ENCODE assay signal across 32 mouse cellular contexts in genomic region chr19:5518721-5519120, GRCm38 (mm10). TPM values are rescaled to one million over a fixed set of nuclear protein-coding genes. Genes with fewer than 3 reads are reported as not detected.
DNase-seq lines count a peak whose midpoint lies in the region; ATAC-seq and TF ChIP-seq lines count a peak whose summit lies in the region.
"Had no signal": no experiment of that assay in that cellular context is flagged by ENCODE, and none has a peak within 500 bp of the region (broad histone marks: within the 10 kb centered on the region; RNA-seq: fewer than 3 reads in every experiment).

No protein-coding gene starts in this region.

- peak; percentile 56 for DNase-seq in kidney, adult 2 months
- DNase-seq in liver, adult 2 months (ENCODE audit: extremely low read depth, low read depth, low spot score): peak; percentile 69
- DNase-seq in liver: no peak
- DNase-seq in stomach, postnatal 0 days (ENCODE audit: low spot score): peak; percentile 72
- DNase-seq in B cell, adult 2 months: no peak
- no peak for DNase-seq in adrenal gland, postnatal 10 days
- DNase-seq: adrenal gland, adult 2 months; adrenal gland, postnatal 25 days; cerebellum, adult 11-12 months; cerebellum, adult 8-10 months; cerebellum, postnatal 10 days; cerebellum, postnatal 36 days; embryo, embryonic 11 days; gastrocnemius, postnatal 10 days; gastrocnemius, postnatal 36 days; heart, adult 2 months; heart, postnatal 14 days; heart, postnatal 4 days had no signal

- no peak for TF ChIP-seq EP300 in stomach, postnatal 0 days (optimal IDR thresholded peaks at IDR 0.05)

- no peak overlapping the region for H3K27ac ChIP-seq in kidney, adult 2 months (ENCODE audit: insufficient read depth, low read depth, low read length)
- no peak overlapping the region for H3K27ac ChIP-seq in kidney, embryonic 16.5 days (ENCODE audit: low read length)
- no peak overlapping the region for H3K27ac ChIP-seq in liver, adult 2 months (replicated peaks; ENCODE audit: insufficient read depth, low read depth, low read length)
- no peak overlapping the region for H3K27ac ChIP-seq in intestine, postnatal 0 days (ENCODE audit: low read depth, low read length)
- no peak overlapping the region for H3K27ac ChIP-seq in stomach, postnatal 0 days (replicated peaks)
- H3K27ac ChIP-seq: embryonic facial prominence, embryonic 10.5 days; embryonic facial prominence, embryonic 13.5 days; forebrain, embryonic 12.5 days; heart, adult 2 months; heart, embryonic 10.5 days; heart, embryonic 13.5 days; hindbrain, embryonic 14.5 days had no signal

- no peak for ATAC-seq in kidney, embryonic 16.5 days (ENCODE audit: low FRiP score, low TSS enrichment)
- peak; percentile 86 for ATAC-seq in intestine, postnatal 0 days
- ATAC-seq in stomach, postnatal 0 days (ENCODE audit: low FRiP score, low TSS enrichment): peak; percentile 92
- ATAC-seq: forebrain, embryonic 16.5 days had no signal

- H3K27me3 ChIP-seq in kidney, adult 2 months (replicated peaks; ENCODE audit: control insufficient read depth, insufficient read depth, low read length): no peaks in the 10 kb centered on the region
- H3K27me3 ChIP-seq in kidney, embryonic 16.5 days (ENCODE audit: insufficient read depth, low read length): no peaks in the 10 kb centered on the region
- no peaks in the 10 kb centered on the region for H3K27me3 ChIP-seq in liver, adult 2 months (ENCODE audit: control insufficient read depth, insufficient read depth, low read length)
- H3K27me3 ChIP-seq in intestine, postnatal 0 days (replicated peaks; ENCODE audit: control insufficient read depth, insufficient read depth, low read length): no peaks in the 10 kb centered on the region
- no peaks in the 10 kb centered on the region for H3K27me3 ChIP-seq in stomach, postnatal 0 days (ENCODE audit: control insufficient read depth, insufficient read depth, low read length)
- H3K27me3 ChIP-seq: embryonic facial prominence, embryonic 13.5 days; forebrain, embryonic 12.5 days; heart, embryonic 13.5 days had no signal

- H3K9me3 ChIP-seq in kidney, embryonic 16.5 days (ENCODE audit: low read length): no peaks in the 10 kb centered on the region
- H3K9me3 ChIP-seq in intestine, postnatal 0 days (ENCODE audit: control insufficient read depth): no peaks in the 10 kb centered on the region
- H3K9me3 ChIP-seq in stomach, postnatal 0 days (ENCODE audit: control insufficient read depth, low read length): no peaks in the 10 kb centered on the region
- H3K9me3 ChIP-seq: embryonic facial prominence, embryonic 10.5 days; embryonic facial prominence, embryonic 13.5 days; forebrain, embryonic 12.5 days; heart, embryonic 10.5 days; heart, embryonic 13.5 days had no signal

- no peaks in the 10 kb centered on the region for H3K4me1 ChIP-seq in kidney, adult 2 months (ENCODE audit: control insufficient read depth, insufficient read depth, low read length)
- H3K4me1 ChIP-seq in kidney, embryonic 16.5 days (ENCODE audit: insufficient read depth, low read length): no peaks in the 10 kb centered on the region
- H3K4me1 ChIP-seq in liver, adult 2 months (ENCODE audit: control insufficient read depth, insufficient read depth, low read length): no peaks in the 10 kb centered on the region
- H3K4me1 ChIP-seq in intestine, postnatal 0 days (replicated peaks; ENCODE audit: control insufficient read depth, insufficient read depth, low read length): no peaks in the 10 kb centered on the region; the same call in 1 of the 2 replicates
- no peaks in the 10 kb centered on the region for H3K4me1 ChIP-seq in stomach, postnatal 0 days (replicated peaks; ENCODE audit: control insufficient read depth, insufficient read depth)
- H3K4me1 ChIP-seq: embryonic facial prominence, embryonic 10.5 days; embryonic facial prominence, embryonic 13.5 days; forebrain, embryonic 12.5 days; heart, embryonic 10.5 days; heart, embryonic 13.5 days had no signal

- H3K4me2 ChIP-seq in kidney, embryonic 16.5 days (replicated peaks; ENCODE audit: low read depth, low read length): no peak overlapping the region
- no peak overlapping the region for H3K4me2 ChIP-seq in intestine, postnatal 0 days (replicated peaks; ENCODE audit: low read depth)
- H3K4me2 ChIP-seq in stomach, postnatal 0 days (replicated peaks; ENCODE audit: low read depth): no peak overlapping the region
- H3K4me2 ChIP-seq: embryonic facial prominence, embryonic 13.5 days; forebrain, embryonic 12.5 days; heart, embryonic 13.5 days; hindbrain, embryonic 14.5 days had no signal

- no peaks in the 10 kb centered on the region for H3K79me2 ChIP-seq in liver, adult 2 months (ENCODE audit: control insufficient read depth, insufficient read depth, low read length)

- TF ChIP-seq POLR2A in kidney, adult 2 months (IDR thresholded peaks at IDR 0.05; ENCODE audit: low read depth, low read length): no peak
- no peak for TF ChIP-seq POLR2A in liver, adult 2 months (IDR thresholded peaks at IDR 0.05; ENCODE audit: extremely low read depth, insufficient read depth, low read length)

- WGBS in kidney, adult 2 months: 81% methylated on average over 3 of the region's 3 CpGs
- 83% methylated on average over 3 of the region's 3 CpGs for WGBS in kidney, embryonic 16.5 days
- whole genome bisulfite sequencing in liver, adult 2 months: 72% methylated on average over 3 of the region's 3 CpGs
- WGBS in intestine, postnatal 0 days: 74% methylated on average over 3 of the region's 3 CpGs
- WGBS in stomach, postnatal 0 days: 84% methylated on average over 3 of the region's 3 CpGs

- no peak overlapping the region for H3K4me3 ChIP-seq in kidney, adult 2 months (ENCODE audit: insufficient read depth, low read depth, low read length)
- no peak overlapping the region for H3K4me3 ChIP-seq in kidney, embryonic 16.5 days (ENCODE audit: low read length)
- no peak overlapping the region for H3K4me3 ChIP-seq in liver, adult 2 months (ENCODE audit: insufficient read depth, low read depth, low read length)
- no peak overlapping the region for H3K4me3 ChIP-seq in intestine, postnatal 0 days (ENCODE audit: low read depth, low read length)
- H3K4me3 ChIP-seq in stomach, postnatal 0 days (ENCODE audit: low read depth, low read length): no peak overlapping the region
- H3K4me3 ChIP-seq: embryonic facial prominence, embryonic 10.5 days; embryonic facial prominence, embryonic 13.5 days; erythroblast, embryonic 14.5 days; forebrain, embryonic 12.5 days; heart, adult 2 months; heart, embryonic 10.5 days; heart, embryonic 13.5 days had no signal

- no peaks in the 10 kb centered on the region for H3K36me3 ChIP-seq in kidney, adult 2 months (ENCODE audit: control insufficient read depth, insufficient read depth, low read length)
- H3K36me3 ChIP-seq in kidney, embryonic 16.5 days (ENCODE audit: insufficient read depth, low read length): no peaks in the 10 kb centered on the region
- H3K36me3 ChIP-seq in liver, adult 2 months (ENCODE audit: control insufficient read depth, insufficient read depth, low read length): no peaks in the 10 kb centered on the region
- H3K36me3 ChIP-seq in intestine, postnatal 0 days (ENCODE audit: control insufficient read depth, insufficient read depth): no peaks in the 10 kb centered on the region
- no peaks in the 10 kb centered on the region for H3K36me3 ChIP-seq in stomach, postnatal 0 days (ENCODE audit: control insufficient read depth, insufficient read depth, low read length)
- H3K36me3 ChIP-seq: embryonic facial prominence, embryonic 10.5 days; embryonic facial prominence, embryonic 13.5 days; forebrain, embryonic 12.5 days; heart, embryonic 10.5 days; heart, embryonic 13.5 days had no signal

- TF ChIP-seq CTCF in kidney, adult 2 months (conservative IDR thresholded peaks at IDR 0.05; ENCODE audit: insufficient read depth, insufficient read length, low read depth, low read length): no peak
- no peak for TF ChIP-seq CTCF in liver, adult 2 months (IDR thresholded peaks at IDR 0.05; ENCODE audit: low read depth, low read length)
- TF ChIP-seq CTCF in intestine, postnatal 0 days (IDR thresholded peaks at IDR 0.05; ENCODE audit: low read depth): no peak
- no peak for TF ChIP-seq CTCF in stomach, postnatal 0 days (IDR thresholded peaks at IDR 0.05; ENCODE audit: low read depth)

- no peak overlapping the region for H3K9ac ChIP-seq in kidney, embryonic 16.5 days (replicated peaks; ENCODE audit: low read length)
- H3K9ac ChIP-seq in liver, adult 2 months (ENCODE audit: low read depth, low read length): no peak overlapping the region
- H3K9ac ChIP-seq in intestine, postnatal 0 days (ENCODE audit: low read depth, low read length): no peak overlapping the region
- H3K9ac ChIP-seq in stomach, postnatal 0 days (ENCODE audit: low read length): no peak overlapping the region
- H3K9ac ChIP-seq: embryonic facial prominence, embryonic 13.5 days; forebrain, embryonic 12.5 days; heart, embryonic 13.5 days; hindbrain, embryonic 14.5 days had no signal

RNA-seq across cellular contexts. Expression of gene Snx32, which starts 8.4 kb away (rescaled TPM):
- 14.7 and 16.3 TPM in 2 replicates for polyA plus RNA-seq in kidney, adult 2 months (2012; rRNA removed)
- 9.9 and 10.6 TPM in 2 replicates for polyA plus RNA-seq in kidney, embryonic 16.5 days (2015; fragmentation: Nextera tagmentation; extraction: Ambion mirVana)
- 1.6 and 1.8 TPM in 2 replicates for total RNA-seq in liver, adult 2 months (2014; rRNA removed)
- 4.1 and 4.5 TPM in 2 replicates for polyA plus RNA-seq in liver, adult 2 months (2012; rRNA removed)
- polyA plus RNA-seq in intestine, postnatal 0 days (2015; fragmentation: Nextera tagmentation; extraction: Ambion mirVana): 3.8 and 4.5 TPM in 2 replicates
- polyA plus RNA-seq in stomach, postnatal 0 days (2015; fragmentation: Nextera tagmentation; extraction: Ambion mirVana): 2.8 and 3.8 TPM in 2 replicates
- total RNA-seq in adrenal gland, postnatal 10 days (2021): 10 to 100 TPM in 1 of 2 experiments, 1 to 10 TPM in 1; 8.0 to 12.3 TPM

RNA-seq across cellular contexts. Expression of gene 1700020D05Rik, which starts 15.1 kb away (rescaled TPM):
- 0.62 and 0.69 TPM in 2 replicates for polyA plus RNA-seq in kidney, adult 2 months (2012; rRNA removed)
- polyA plus RNA-seq in kidney, embryonic 16.5 days (2015; fragmentation: Nextera tagmentation; extraction: Ambion mirVana): not detected in 2 replicates
- 0.83 and 0.87 TPM in 2 replicates for total RNA-seq in liver, adult 2 months (2014; rRNA removed)
- polyA plus RNA-seq in liver, adult 2 months (2012; rRNA removed): 0.30 and 0.59 TPM in 2 replicates
- polyA plus RNA-seq in intestine, postnatal 0 days (2015; fragmentation: Nextera tagmentation; extraction: Ambion mirVana): not detected in 2 replicates
- polyA plus RNA-seq in stomach, postnatal 0 days (2015; fragmentation: Nextera tagmentation; extraction: Ambion mirVana): not detected in 2 replicates
- 1 to 10 TPM; 1.2 to 2.7 TPM for total RNA-seq in adrenal gland, postnatal 10 days (2021)
- polyA plus RNA-seq: embryonic facial prominence, embryonic 10.5 days; embryonic facial prominence, embryonic 13.5 days; heart, embryonic 13.5 days; heart, embryonic 16.5 days had no signal

RNA-seq across cellular contexts. Expression of gene Cfl1, which starts 28.5 kb away (rescaled TPM):
- polyA plus RNA-seq in kidney, adult 2 months (2012; rRNA removed): 395 and 413 TPM in 2 replicates
- polyA plus RNA-seq in kidney, embryonic 16.5 days (2015; fragmentation: Nextera tagmentation; extraction: Ambion mirVana): 2,772 and 2,914 TPM in 2 replicates
- total RNA-seq in liver, adult 2 months (2014; rRNA removed): 117 and 122 TPM in 2 replicates
- polyA plus RNA-seq in liver, adult 2 months (2012; rRNA removed): 177 and 193 TPM in 2 replicates
- 1,685 and 1,786 TPM in 2 replicates for polyA plus RNA-seq in intestine, postnatal 0 days (2015; fragmentation: Nextera tagmentation; extraction: Ambion mirVana)
- polyA plus RNA-seq in stomach, postnatal 0 days (2015; fragmentation: Nextera tagmentation; extraction: Ambion mirVana): 1,281 and 1,389 TPM in 2 replicates
- total RNA-seq in adrenal gland, postnatal 10 days (2021): 100 to 1,000 TPM; 651 to 659 TPM

RNA-seq across cellular contexts. Expression of gene Mus81, which starts 30.5 kb away (rescaled TPM):
- polyA plus RNA-seq in kidney, adult 2 months (2012; rRNA removed): 29.8 and 35.1 TPM in 2 replicates
- 44.2 and 50.5 TPM in 2 replicates for polyA plus RNA-seq in kidney, embryonic 16.5 days (2015; fragmentation: Nextera tagmentation; extraction: Ambion mirVana)
- total RNA-seq in liver, adult 2 months (2014; rRNA removed): 8.1 and 10.9 TPM in 2 replicates
- 21.2 and 22.9 TPM in 2 replicates for polyA plus RNA-seq in liver, adult 2 months (2012; rRNA removed)
- polyA plus RNA-seq in intestine, postnatal 0 days (2015; fragmentation: Nextera tagmentation; extraction: Ambion mirVana): 12.4 and 14.4 TPM in 2 replicates
- 18.4 and 18.5 TPM in 2 replicates for polyA plus RNA-seq in stomach, postnatal 0 days (2015; fragmentation: Nextera tagmentation; extraction: Ambion mirVana)
- total RNA-seq in adrenal gland, postnatal 10 days (2021): 10 to 100 TPM; 25.2 to 27.4 TPM

RNA-seq across cellular contexts. Expression of gene Ovol1, which starts 41.7 kb away (rescaled TPM):
- polyA plus RNA-seq in kidney, adult 2 months (2012; rRNA removed): 9.0 and 10.4 TPM in 2 replicates
- 17.2 and 18.9 TPM in 2 replicates for polyA plus RNA-seq in kidney, embryonic 16.5 days (2015; fragmentation: Nextera tagmentation; extraction: Ambion mirVana)
- not detected in 2 replicates for total RNA-seq in liver, adult 2 months (2014; rRNA removed)
- polyA plus RNA-seq in liver, adult 2 months (2012; rRNA removed): 0.12 TPM in 1 of 2 replicates, not detected in the other
- 19.2 and 24.1 TPM in 2 replicates for polyA plus RNA-seq in intestine, postnatal 0 days (2015; fragmentation: Nextera tagmentation; extraction: Ambion mirVana)
- 26.6 and 28.2 TPM in 2 replicates for polyA plus RNA-seq in stomach, postnatal 0 days (2015; fragmentation: Nextera tagmentation; extraction: Ambion mirVana)
- total RNA-seq in adrenal gland, postnatal 10 days (2021): not detected
- total RNA-seq: adrenal gland, adult 2 months; adrenal gland, postnatal 25 days; gastrocnemius, adult 18-20 months; gastrocnemius, postnatal 10 days; gastrocnemius, postnatal 36 days; granulocyte monocyte progenitor cell, adult 5-6 weeks; heart, adult 2 months; heart, postnatal 14 days; heart, postnatal 4 days; MEL had no signal
- polyA plus RNA-seq: adrenal gland, adult 2 months had no signal

Comparison
In these comparisons a context has a peak if more than half of its experiments do, and no peak if none do; other contexts are left out.
1. DNase-seq: peak in kidney, adult 2 months (single experiment), liver, adult 2 months (single experiment) and stomach, postnatal 0 days (single experiment); none in liver (single experiment), B cell, adult 2 months (0 of 2) and adrenal gland, postnatal 10 days (single experiment).